Mouse (Mus musculus): ENCODE measurements at regions not wholly inside any gene's neighbourhood (a gene's known extent, or its start where the extent isn't known, plus 50 kb on each side); places are given as distances from the start of the nearest gene placed in this dataset.

GRCm38 (mm10) chr9:115658477-115658876 lies 250.8 kb upstream of the Gadl1 start:
- TF ChIP-seq CTCF (IDR thresholded peaks at IDR 0.05): no peak
- TF ChIP-seq EP300 (IDR thresholded peaks at IDR 0.05): no peak

Data from lung, postnatal 0 days (tissue).